Mouse (Mus musculus): ENCODE data around the gene Srcin1.

- TF ChIP-seq POLR2A (IDR thresholded peaks at IDR 0.05; ENCODE audit: borderline replicate concordance, extremely low read depth, low read depth, low read length) = no peak
- TF ChIP-seq CTCF (IDR thresholded peaks at IDR 0.05; ENCODE audit: insufficient read depth, low read length) = peak; percentile 84
Measured at GRCm38 (mm10) chr11:97531381-97532260, 44.4 kb downstream of the Srcin1 start.

Data from lung, adult 2 months (tissue).